Mouse (Mus musculus) thymus, adult 18-20 months (tissue): Measurements from ENCODE around the gene Cyp2b9.
"Not testable (repeated sequence)": the region's sequence is repeated elsewhere in the genome, so short reads cannot be mapped to it uniquely, and the experiment has no call there.

Source experiments
- DNase-seq, 2 experiments: peaks; one replicate each; pipeline ENCODE4 v3.0.0; 2022; ENCODE audit warnings: mixed read lengths in 2 of 2

Cyp2b9 gene

GRCm38 (mm10) chr7:26173111-26173510 is at the start of gene Cyp2b9:
Cyp2b9 (plus strand) TSS chr7:26173411.
- not testable (repeated sequence) for DNase-seq

DNA sequence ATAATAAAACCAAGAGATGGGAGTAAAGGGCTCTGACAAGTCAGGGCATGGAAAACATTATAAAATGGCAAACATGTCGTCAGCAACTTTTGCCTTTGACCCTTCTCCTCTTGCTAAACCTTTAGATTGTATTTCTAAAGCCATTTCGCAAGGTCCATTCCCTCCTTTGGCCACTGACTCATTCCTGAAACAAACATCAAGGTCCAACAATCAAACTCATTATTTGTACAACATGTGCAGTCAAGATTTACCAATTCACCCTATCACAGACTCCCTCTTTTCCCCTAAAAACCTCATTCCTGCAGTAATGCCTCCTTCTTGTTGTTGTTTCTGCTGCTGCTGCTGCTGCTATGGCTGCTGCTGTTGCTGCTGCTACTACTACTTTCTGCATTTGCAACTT is 33.6 kb upstream of the Cyp2b9 start:
- DNase-seq: not testable (repeated sequence)

DNA sequence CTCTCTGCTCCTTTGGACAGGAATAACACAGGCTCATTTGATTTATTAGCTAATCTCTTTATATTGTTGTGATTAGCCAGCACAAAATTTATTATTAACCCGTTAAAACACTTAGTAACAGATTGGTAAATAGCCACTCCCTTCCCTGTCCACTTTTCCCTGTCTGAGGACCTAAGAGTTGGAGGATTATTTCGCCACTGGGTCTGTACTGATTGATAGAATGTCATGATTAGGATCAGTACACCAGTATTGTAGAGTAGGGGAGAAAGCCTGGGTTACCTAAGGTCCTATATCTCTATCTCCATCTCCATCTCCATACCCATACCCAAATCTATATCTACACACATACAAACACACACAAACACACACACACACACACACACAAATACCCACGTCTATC is 29.6 kb upstream of the Cyp2b9 start:
- DNase-seq: not testable (repeated sequence)

DNA sequence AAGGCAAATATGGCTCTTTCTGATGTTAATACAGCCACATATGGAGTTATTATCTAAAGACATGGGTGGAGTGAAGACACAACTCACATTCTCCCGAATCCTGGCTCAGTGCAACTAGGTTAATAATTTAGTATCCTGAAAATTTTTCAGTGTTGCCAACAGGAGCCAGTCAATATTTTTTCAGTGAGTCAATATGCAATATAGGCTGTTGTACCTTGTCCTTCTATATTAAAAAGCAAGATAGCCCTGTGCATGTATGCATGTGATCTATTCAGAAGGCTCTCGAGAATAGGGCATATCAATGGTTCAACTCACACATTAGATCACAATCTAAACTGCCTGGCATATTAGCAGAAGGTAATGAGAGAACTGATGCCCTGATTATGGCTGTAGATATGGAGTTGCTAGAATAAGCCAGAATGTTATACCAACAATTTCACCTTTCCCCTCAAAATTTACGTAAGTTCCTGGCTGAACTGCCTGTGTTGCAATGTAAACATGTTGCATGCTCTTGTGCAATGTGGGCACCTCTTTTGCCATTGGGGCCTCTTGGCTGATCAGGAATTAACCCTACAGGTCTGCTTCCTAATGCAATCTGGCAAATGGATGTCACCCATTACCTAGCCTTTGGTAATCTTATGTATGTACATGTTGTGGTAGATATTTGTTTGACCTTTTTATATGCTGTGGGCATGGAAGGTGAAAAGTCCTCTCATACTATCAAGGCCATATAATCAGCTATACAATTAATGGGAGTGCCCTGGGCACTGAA is 4.3 kb upstream of the Cyp2b9 start:
- not testable (repeated sequence) for DNase-seq

DNA sequence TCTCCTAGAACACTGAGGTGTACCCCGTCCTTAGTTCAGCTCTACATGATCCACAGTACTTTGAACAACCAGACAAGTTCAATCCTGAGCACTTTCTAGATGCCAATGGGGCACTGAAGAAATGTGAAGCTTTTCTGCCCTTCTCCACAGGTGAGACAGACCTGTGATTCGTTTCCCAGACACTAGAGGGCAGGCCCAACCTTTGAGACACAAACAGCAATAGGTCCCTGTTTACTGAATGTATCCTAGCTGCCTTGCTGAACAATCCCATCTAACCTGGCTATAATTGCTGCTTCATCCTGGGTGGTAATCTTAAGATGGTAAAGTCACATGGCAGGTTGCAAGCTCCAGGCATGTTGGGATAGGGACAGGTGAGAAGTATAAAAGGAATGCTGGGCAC is 27.9 kb downstream of the Cyp2b9 start:
- DNase-seq: no peak

DNA sequence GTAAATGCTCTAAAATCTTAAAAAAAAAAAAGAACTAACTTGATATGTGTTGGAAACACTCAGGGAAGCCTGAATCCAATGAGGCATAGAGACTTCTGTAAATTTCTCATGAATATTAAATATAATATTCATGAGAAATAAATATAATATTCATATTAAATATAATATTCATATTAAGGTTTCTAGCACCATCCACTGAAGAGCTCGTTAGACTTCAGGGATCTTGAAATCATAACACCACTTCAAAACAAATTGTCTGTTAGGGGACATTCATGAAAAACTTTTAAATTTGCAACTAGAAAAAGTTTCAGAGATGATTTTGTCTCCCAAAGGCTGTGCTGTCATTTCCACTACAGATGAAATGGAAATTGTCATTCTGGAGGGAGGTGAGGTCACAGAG is 86.8 kb downstream of the Cyp2b9 start, which contains the start of gene Vmn1r184:
Gene Vmn1r184 (plus strand): TSS at position 301 of the 400 bp plus-strand sequence.
- not testable (repeated sequence) for DNase-seq
